Mouse (Mus musculus) kidney, adult 2 months (tissue): Measurements from ENCODE around the gene Ggcx. TPM values are rescaled to one million over a fixed set of nuclear protein-coding genes. Genes with fewer than 3 reads are reported as not detected.

Experiments
- DNase-seq: peaks from one replicate; pipeline ENCODE4 v3.0.0; 2021
- H3K27ac ChIP-seq: fragments of 200-500 bp; 2 replicates; pipeline ENCODE4 v1.5.1; 2012; ENCODE audit warnings: low read depth, low read length, control low read depth, inconsistent platforms; ENCODE audit not compliant: insufficient read depth
- H3K27me3 ChIP-seq: fragments of 200-500 bp; replicated peaks from 2 replicates; pipeline ENCODE4 v1.6.1; 2012; ENCODE audit warnings: mild to moderate bottlenecking, moderate library complexity, low read length, inconsistent platforms; ENCODE audit not compliant: control insufficient read depth, insufficient read depth
- H3K36me3 ChIP-seq: fragments of 200-500 bp; 2 replicates; pipeline ENCODE4 v1.6.1; 2012; ENCODE audit warnings: mild to moderate bottlenecking, moderate library complexity, low read length, inconsistent platforms; ENCODE audit not compliant: control insufficient read depth, insufficient read depth
- H3K4me1 ChIP-seq: fragments of 200-500 bp; 2 replicates; pipeline ENCODE4 v1.6.1; 2011; ENCODE audit warnings: low read length; ENCODE audit not compliant: control insufficient read depth, insufficient read depth
- H3K4me3 ChIP-seq: fragments of 200-500 bp; 2 replicates; pipeline ENCODE4 v1.5.1; 2011; ENCODE audit warnings: mild to moderate bottlenecking, low read depth, low read length, control low read depth; ENCODE audit not compliant: insufficient read depth
- CTCF ChIP-seq: fragments of 200-500 bp; conservative IDR thresholded peaks from 2 replicates; pipeline ENCODE4 v1.5.1; 2011; ENCODE audit warnings: low read depth, mild to moderate bottlenecking, control low read depth, low read length, moderate library complexity, mixed read lengths; ENCODE audit not compliant: insufficient read depth, insufficient read length
- POLR2A ChIP-seq: fragments of 200-500 bp; IDR thresholded peaks from one replicate; pipeline ENCODE4 v1.6.1; 2011; ENCODE audit warnings: low read depth, low read length, control low read depth
- WGBS: fragments of 180-500 bp; shearing (Covaris S2); methylation state at CpG from one replicate; pipeline ENCODE4 v1.1.7; 2018; 5-methylcytosine and 5-hydroxymethylcytosine counted together
- polyA plus RNA-seq: library from polyadenylated mRNA; depleted of rRNA; stranded (reverse); fragments of >200 nt; gene quantifications from 2 replicates; pipeline ENCODE4 v1.2.3, GENCODE M21; 2012

Gene Ggcx
- polyA plus RNA-seq, 1 experiment = 17.9 TPM

GRCm38 (mm10) chr6:72388791-72389329 is 25.2 kb upstream of the Ggcx start:
- Histone ChIP-seq H3K4me3 (peak overlapping the region; percentile 26; the same call in 1 of the 2 replicates), H3K27ac (peak overlapping the region; percentile 98), H3K4me1 (peaks cover 18% of the 10 kb centered on the region), H3K36me3 (peaks cover 3% of the 10 kb centered on the region), H3K27me3 (no peaks in the 10 kb centered on the region)
- no peak for DNase-seq
- TF ChIP-seq POLR2A (no peak), CTCF (no peak)
- 54% methylated on average over 6 of the region's 6 CpGs for WGBS

- peak overlapping the region; percentile 72 for H3K4me3 ChIP-seq
- H3K4me1 ChIP-seq = peaks cover 18% of the 10 kb centered on the region
- H3K36me3 ChIP-seq = peaks cover 3% of the 10 kb centered on the region
- TF ChIP-seq POLR2A = no peak
- no peak for TF ChIP-seq CTCF
- DNase-seq = peak; percentile 64
- no peaks in the 10 kb centered on the region for H3K27me3 ChIP-seq
- WGBS = under 1% methylated on average over 13 of the region's 13 CpGs
- peak overlapping the region; percentile 98 for H3K27ac ChIP-seq
Observed at GRCm38 (mm10) chr6:72389471-72389940, 24.6 kb upstream of the Ggcx start.

- peaks cover 18% of the 10 kb centered on the region for H3K4me1 ChIP-seq
- H3K36me3 ChIP-seq = peaks cover 2% of the 10 kb centered on the region
- peak within 1 kb of the TSS; percentile 72 for H3K4me3 ChIP-seq
- 0% methylated on average over 33 of the region's 33 CpGs for WGBS
- peak; percentile 56 for TF ChIP-seq CTCF
- peak; percentile 58 for TF ChIP-seq POLR2A
- DNase-seq = peak; percentile 95
- no peaks in the 10 kb centered on the region for H3K27me3 ChIP-seq
- peak within 1 kb of the TSS; percentile 98 for H3K27ac ChIP-seq
Observed at GRCm38 (mm10) chr6:72389941-72390771, 24.0 kb upstream of the Ggcx start, which contains the start of gene Vamp8. TSS of gene Vamp8 (minus strand) at chr6:72390703.

- peak; percentile 97 for DNase-seq
- Histone ChIP-seq H3K4me1 (peaks cover 18% of the 10 kb centered on the region), H3K4me3 (peak overlapping the region; percentile 72; the same call in 1 of the 2 replicates), H3K27me3 (no peaks in the 10 kb centered on the region), H3K27ac (peak overlapping the region; percentile 98), H3K36me3 (peaks cover 2% of the 10 kb centered on the region)
- WGBS = 8% methylated on average over 12 of the region's 12 CpGs
- TF ChIP-seq POLR2A = no peak
- TF ChIP-seq CTCF = 0 out of 2 replicates have a peak, but pooled peaks have one; percentile 6
Observed at GRCm38 (mm10) chr6:72390795-72391521, 23.1 kb upstream of the Ggcx start.

- DNase-seq = no peak
- Histone ChIP-seq H3K27me3 (no peaks in the 10 kb centered on the region), H3K4me1 (peaks cover 17% of the 10 kb centered on the region), H3K27ac (peak overlapping the region; percentile 89; the same call in 1 of the 2 replicates), H3K4me3 (no peak overlapping the region), H3K36me3 (peaks cover 2% of the 10 kb centered on the region)
- TF ChIP-seq POLR2A (no peak), CTCF (no peak)
- 91% methylated on average over 5 of the region's 5 CpGs for WGBS
Observed at GRCm38 (mm10) chr6:72392341-72392740, 21.8 kb upstream of the Ggcx start.

- WGBS = 70% methylated on average over 10 of the region's 10 CpGs
- no peaks in the 10 kb centered on the region for H3K36me3 ChIP-seq
- no peak overlapping the region for H3K4me3 ChIP-seq
- no peak overlapping the region for H3K27ac ChIP-seq
- DNase-seq = no peak
- peaks cover 5% of the 10 kb centered on the region for H3K4me1 ChIP-seq
- no peak for TF ChIP-seq POLR2A
- no peak for TF ChIP-seq CTCF
- no peaks in the 10 kb centered on the region for H3K27me3 ChIP-seq
Observed at GRCm38 (mm10) chr6:72396837-72397251, 17.3 kb upstream of the Ggcx start.

- 57% methylated on average over 2 of the region's 2 CpGs for WGBS
- Histone ChIP-seq H3K4me1 (peaks cover 5% of the 10 kb centered on the region), H3K36me3 (no peaks in the 10 kb centered on the region), H3K27ac (no peak overlapping the region), H3K4me3 (no peak overlapping the region), H3K27me3 (no peaks in the 10 kb centered on the region)
- no peak for TF ChIP-seq CTCF
- no peak for TF ChIP-seq POLR2A
- DNase-seq = no peak
Observed at GRCm38 (mm10) chr6:72399967-72400366, 14.1 kb upstream of the Ggcx start.
